Mouse (Mus musculus): ENCODE data around the gene Gm20831.
"Not testable (repeated sequence)": the region's sequence is repeated elsewhere in the genome, so short reads cannot be mapped to it uniquely, and the experiment has no call there.

The Gm20831 gene

DNA sequence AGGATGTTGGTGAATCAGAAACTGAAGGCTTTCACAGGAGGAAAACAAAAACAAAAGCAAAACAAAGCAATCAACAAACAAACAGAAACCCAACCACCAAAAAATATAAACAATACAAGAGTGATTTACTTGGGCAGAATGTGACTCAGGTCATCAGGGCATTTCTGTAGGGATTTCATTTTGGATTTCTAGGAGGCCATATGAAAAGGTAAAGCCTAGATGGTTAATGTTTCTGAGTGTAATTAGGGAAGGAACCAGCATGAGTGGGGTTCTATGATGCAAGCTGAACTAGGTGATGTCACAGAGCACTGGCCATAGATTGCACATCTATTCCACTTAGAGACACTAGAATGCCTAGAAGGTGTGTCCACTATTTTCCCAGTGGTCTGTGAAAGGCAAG lies at the start of gene Gm20831, which contains the start of gene Gm20772:
Gene Gm20831 (plus strand): TSS at position 301 of the 400 bp plus-strand sequence.
Gene Gm20772 (plus strand): TSS at position 301 of the 400 bp plus-strand sequence.
- not testable (repeated sequence) for DNase-seq (ENCODE audit: low spot score)

DNA sequence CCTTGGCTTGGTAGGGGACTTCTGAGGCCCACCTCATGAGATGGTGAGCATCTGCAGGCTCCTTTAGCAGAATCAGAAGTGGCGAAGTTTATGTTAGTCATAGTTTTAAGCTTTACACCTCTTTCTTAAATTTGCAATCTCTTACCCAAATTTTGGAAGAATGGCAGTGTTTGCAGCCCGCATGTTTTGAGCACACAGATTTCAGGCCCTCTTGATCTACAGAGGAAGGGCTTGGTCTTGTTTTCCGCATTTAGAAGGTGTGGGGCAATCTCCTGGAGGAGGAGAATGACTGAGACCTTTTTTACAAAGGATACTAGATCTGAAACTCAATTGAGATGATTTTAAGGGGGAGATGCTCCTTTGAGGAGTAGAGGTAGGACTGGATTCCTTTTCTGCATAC lies 28.4 kb upstream of the Gm20831 start, which contains the start of gene Gm21904:
Gene Gm21904 (minus strand): TSS at position 101 of the 400 bp plus-strand sequence.
- not testable (repeated sequence) for DNase-seq (ENCODE audit: low spot score)

DNA sequence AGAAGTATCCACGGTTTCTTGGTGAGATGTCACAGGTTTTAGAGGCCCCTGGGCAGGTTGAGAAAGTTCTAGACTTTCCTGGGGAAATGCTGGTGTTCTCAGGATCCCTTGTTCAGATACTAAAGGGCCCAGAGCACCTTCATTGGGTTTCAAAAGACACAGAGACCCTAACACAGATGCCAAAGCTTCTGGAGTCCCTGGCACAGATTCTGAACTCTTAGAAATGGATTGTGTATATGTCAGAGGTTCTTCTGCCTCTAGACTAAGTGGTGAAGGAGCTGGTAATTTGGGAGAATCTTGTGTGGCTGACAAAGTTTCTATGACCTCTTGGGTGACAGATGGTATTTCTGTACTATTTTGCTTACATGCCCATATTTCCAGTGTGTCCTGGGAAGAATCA lies 62.7 kb downstream of the Gm20831 start, which contains the start of gene Srsy:
Gene Srsy (minus strand): TSS at position 101 of the 400 bp plus-strand sequence.
- not testable (repeated sequence) for DNase-seq (ENCODE audit: low spot score)
